Comparison of ENCODE assay signal across 8 mouse cellular contexts in the genomic region with DNA sequence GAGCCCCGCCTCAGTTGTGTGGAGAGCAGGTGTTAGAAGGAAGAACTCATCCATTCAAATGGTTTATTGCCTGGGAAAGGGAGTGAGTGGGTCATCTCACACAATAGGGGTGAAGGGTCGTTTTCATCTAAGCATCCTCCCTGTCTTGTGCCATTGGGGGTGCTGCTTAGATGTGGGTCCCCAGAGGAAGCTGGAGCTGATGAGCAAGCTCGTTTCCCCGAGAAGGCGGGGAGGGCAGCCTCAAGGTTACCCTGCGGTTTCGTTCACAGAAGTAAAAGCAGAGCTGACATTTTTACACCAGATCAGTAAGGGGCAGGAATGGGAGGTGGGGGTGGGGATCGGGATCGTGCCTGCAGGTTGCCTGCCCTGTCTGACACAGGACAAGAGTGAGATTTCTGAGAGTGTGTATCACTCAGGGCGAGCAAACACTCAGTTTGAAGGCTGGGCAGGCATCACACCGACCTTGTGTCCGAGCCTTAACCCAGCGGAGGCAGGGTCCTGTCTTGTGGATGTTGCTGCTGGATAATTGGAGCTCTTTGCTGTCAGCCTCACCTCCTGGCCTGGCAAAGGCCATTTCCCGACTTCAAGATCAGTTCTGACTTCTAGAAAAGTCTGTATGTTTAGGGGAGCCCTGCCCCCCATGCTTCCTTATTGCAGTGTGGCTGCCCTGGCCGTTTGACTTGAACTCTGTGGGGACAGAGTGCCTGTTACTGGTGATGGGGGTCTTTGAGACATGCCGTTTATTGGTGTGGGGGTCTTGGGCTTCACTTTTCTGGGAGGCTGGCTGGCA. TPM values are rescaled to one million over a fixed set of nuclear protein-coding genes. Genes with fewer than 3 reads are reported as not detected.
DNase-seq lines count a peak whose midpoint lies in the region; ATAC-seq lines count a peak whose summit lies in the region.

No protein-coding gene starts in this region.

- H3K4me1 ChIP-seq in kidney, embryonic 15.5 days = peaks cover 26% of the 10 kb centered on the region
- peaks cover 19% of the 10 kb centered on the region for H3K4me1 ChIP-seq in forebrain, embryonic 16.5 days (replicated peaks; ENCODE audit: control insufficient read depth, insufficient read depth, low read length)

- WGBS in kidney, embryonic 15.5 days = 14% methylated on average over 16 of the region's 16 CpGs
- 28% methylated on average over 16 of the region's 16 CpGs for WGBS in forebrain, embryonic 16.5 days

- peaks cover 14% of the 10 kb centered on the region for H3K27me3 ChIP-seq in kidney, embryonic 15.5 days
- peaks cover 3% of the 10 kb centered on the region; the same call in 1 of the 2 replicates for H3K27me3 ChIP-seq in forebrain, embryonic 16.5 days (replicated peaks; ENCODE audit: control insufficient read depth, insufficient read depth, low read length)

- peak overlapping the region; percentile 96 for H3K4me2 ChIP-seq in kidney, embryonic 15.5 days
- H3K4me2 ChIP-seq in forebrain, embryonic 16.5 days (ENCODE audit: low read length) = peak overlapping the region; percentile 92

- no peaks in the 10 kb centered on the region for H3K9me3 ChIP-seq in kidney, embryonic 15.5 days (replicated peaks)
- H3K9me3 ChIP-seq in forebrain, embryonic 16.5 days (ENCODE audit: control insufficient read depth, low read length) = no peaks in the 10 kb centered on the region

- peak overlapping the region; percentile 64 for H3K4me3 ChIP-seq in kidney, embryonic 15.5 days (replicated peaks)
- peak overlapping the region; percentile 88 for H3K4me3 ChIP-seq in forebrain, embryonic 16.5 days (replicated peaks; ENCODE audit: low read length)

- H3K36me3 ChIP-seq in kidney, embryonic 15.5 days = no peaks in the 10 kb centered on the region
- H3K36me3 ChIP-seq in forebrain, embryonic 16.5 days (ENCODE audit: control insufficient read depth, insufficient read depth) = no peaks in the 10 kb centered on the region

- H3K9ac ChIP-seq in kidney, embryonic 15.5 days = peak overlapping the region; percentile 59
- H3K9ac ChIP-seq in forebrain, embryonic 16.5 days (replicated peaks; ENCODE audit: low read depth, low read length) = peak overlapping the region; percentile 74

- DNase-seq in kidney, postnatal 4 days = no peak
- DNase-seq in thymus, postnatal 25 days = peak; percentile 61
- no peak for DNase-seq in gastrocnemius, adult 18-20 months (ENCODE audit: low spot score)
- no peak for DNase-seq in ovary, postnatal 36 days (ENCODE audit: low spot score)

- no peak for ATAC-seq in kidney, embryonic 15.5 days (replicated peaks; ENCODE audit: low FRiP score)
- peak; percentile 30 for ATAC-seq in activated CD4-positive, CD25-positive, alpha-beta regulatory T cell, adult 4 months
- ATAC-seq in forebrain, embryonic 16.5 days = no peak
- ATAC-seq in megakaryocyte, adult 5-6 weeks (ENCODE audit: poor library complexity, severe bottlenecking) = 0 out of 2 replicates have a peak, but pooled peaks have one; percentile 4

- H3K27ac ChIP-seq in kidney, embryonic 15.5 days = no peak overlapping the region
- H3K27ac ChIP-seq in forebrain, embryonic 16.5 days (ENCODE audit: low read length) = no peak overlapping the region

RNA-seq across cellular contexts. Expression of a gene that starts 1.2 kb away (rescaled TPM):
- 65.6 and 71.7 TPM in 2 replicates for polyA plus RNA-seq in kidney, embryonic 15.5 days (2015; fragmentation: Nextera tagmentation; extraction: Ambion mirVana)
- polyA plus RNA-seq in activated CD4-positive, CD25-positive, alpha-beta regulatory T cell, adult 4 months (2017; shearing (Covaris generic)) = 100 to 1,000 TPM; 134 to 172 TPM
- 210 and 269 TPM in 2 replicates for polyA plus RNA-seq in forebrain, embryonic 16.5 days (2015; fragmentation: Nextera tagmentation; extraction: Ambion mirVana)
- 43.3 and 44.5 TPM in 2 replicates for total RNA-seq in megakaryocyte, adult 5-6 weeks (2015)
- total RNA-seq in megakaryocyte, adult 5-6 weeks (2017) = 40.1 and 43.3 TPM in 2 replicates
- 10 to 100 TPM; 16.2 to 18.8 TPM for total RNA-seq in gastrocnemius, adult 18-20 months (2021)

RNA-seq across cellular contexts. Expression of a gene that starts 20.4 kb away (rescaled TPM):
- 0.08 and 0.17 TPM in 2 replicates for polyA plus RNA-seq in kidney, embryonic 15.5 days (2015; fragmentation: Nextera tagmentation; extraction: Ambion mirVana)
- not detected for polyA plus RNA-seq in activated CD4-positive, CD25-positive, alpha-beta regulatory T cell, adult 4 months (2017; shearing (Covaris generic))
- not detected in 2 replicates for polyA plus RNA-seq in forebrain, embryonic 16.5 days (2015; fragmentation: Nextera tagmentation; extraction: Ambion mirVana)
- not detected in 2 replicates for total RNA-seq in megakaryocyte, adult 5-6 weeks (2015)
- total RNA-seq in megakaryocyte, adult 5-6 weeks (2017) = not detected in 2 replicates
- total RNA-seq in gastrocnemius, adult 18-20 months (2021) = not detected

RNA-seq across cellular contexts. Expression of a gene that starts 26.9 kb away (rescaled TPM):
- 25.5 and 28.1 TPM in 2 replicates for polyA plus RNA-seq in kidney, embryonic 15.5 days (2015; fragmentation: Nextera tagmentation; extraction: Ambion mirVana)
- polyA plus RNA-seq in activated CD4-positive, CD25-positive, alpha-beta regulatory T cell, adult 4 months (2017; shearing (Covaris generic)) = 1 to 10 TPM; 6.9 to 8.3 TPM
- 0.08 and 0.12 TPM in 2 replicates for polyA plus RNA-seq in forebrain, embryonic 16.5 days (2015; fragmentation: Nextera tagmentation; extraction: Ambion mirVana)
- 1.2 and 1.4 TPM in 2 replicates for total RNA-seq in megakaryocyte, adult 5-6 weeks (2015)
- 0.22 and 0.24 TPM in 2 replicates for total RNA-seq in megakaryocyte, adult 5-6 weeks (2017)
- total RNA-seq in gastrocnemius, adult 18-20 months (2021) = under 1 TPM; 0.36 to 0.59 TPM

Comparison
In these comparisons a context has a peak if more than half of its experiments do, and no peak if none do; other contexts are left out.
1. ATAC-seq: peak in activated CD4-positive, CD25-positive, alpha-beta regulatory T cell, adult 4 months (single experiment) and megakaryocyte, adult 5-6 weeks (single experiment); none in kidney, embryonic 15.5 days (single experiment) and forebrain, embryonic 16.5 days (single experiment).